Mouse (Mus musculus): ENCODE measurements around the gene Ctsh. TPM values are rescaled to one million over a fixed set of nuclear protein-coding genes. Genes with fewer than 3 reads are reported as not detected.

The Ctsh gene
- 27.4 TPM for total RNA-seq (2023)

DNA sequence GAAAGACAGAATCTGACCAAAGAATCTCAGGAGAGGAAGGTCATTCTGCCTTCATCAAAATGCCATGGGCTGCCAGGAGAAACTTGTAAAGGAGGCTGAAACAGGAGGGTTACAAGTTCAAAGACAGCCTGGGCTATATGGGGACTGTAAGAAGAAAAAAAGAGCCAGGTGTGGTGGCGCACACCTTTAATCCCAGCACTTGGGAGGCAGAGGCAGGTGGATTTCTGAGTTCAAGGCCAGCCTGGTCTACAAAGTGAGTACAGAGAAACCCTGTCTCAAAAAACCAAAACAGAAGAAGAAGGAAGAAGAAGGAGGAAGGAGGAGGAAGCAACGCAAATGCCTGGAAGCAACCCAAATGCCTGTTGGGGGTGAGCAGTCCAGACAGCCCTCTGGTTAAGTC lies at the start of gene Ctsh:
Ctsh (plus strand) TSS at position 301 of the 400 bp plus-strand sequence.

DNA sequence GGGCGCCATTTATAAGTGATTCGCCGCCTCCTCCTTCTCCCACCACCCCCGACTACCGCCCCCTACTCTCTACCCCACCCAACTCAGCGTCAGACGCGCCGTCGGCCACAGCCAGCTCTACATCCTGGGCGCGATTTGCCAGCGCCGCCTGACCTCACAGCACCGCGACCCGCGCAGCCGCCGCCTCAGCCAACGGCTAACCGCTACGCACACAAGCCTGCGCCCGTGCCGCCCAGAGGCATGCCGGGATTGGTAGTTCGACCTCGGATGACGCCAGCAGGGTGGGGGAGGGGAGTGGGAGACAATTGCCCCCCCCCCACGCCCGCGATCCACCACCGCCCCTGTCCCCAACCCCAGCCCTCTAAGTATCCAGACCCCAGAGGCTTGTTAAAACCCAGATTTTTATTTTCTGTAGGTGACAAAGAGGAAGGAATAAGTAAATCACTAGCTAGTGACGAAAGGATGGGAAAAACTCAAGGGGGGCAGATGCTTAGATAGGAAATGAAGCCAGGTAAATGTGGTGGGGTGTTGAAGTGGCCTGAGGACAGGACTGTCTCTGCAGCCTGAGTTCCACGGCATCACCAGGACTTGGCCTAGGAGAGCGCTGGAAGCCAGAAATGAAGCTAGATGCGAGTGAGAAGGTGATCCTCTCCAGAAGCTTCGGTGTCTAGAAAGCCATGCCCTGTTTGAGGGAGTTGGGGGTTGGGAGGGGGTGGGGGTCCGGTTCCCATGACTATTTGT lies 60.8 kb downstream of the Ctsh start, which contains the start of gene Morf4l1:
Morf4l1 (minus strand) TSS at position 208 of the 741 bp plus-strand sequence.

Other genes with a start within 250 kb of the Ctsh start
- not detected for gene Rasgrf1, start 144.2 kb upstream of the Ctsh start, total RNA-seq (2023)
- 347 TPM for gene Morf4l1, start 60.6 kb downstream of the Ctsh start, total RNA-seq (2023)
- gene Adamts7, start 108.9 kb downstream of the Ctsh start, total RNA-seq (2023) = 0.28 TPM
- 38.5 TPM for gene Tbc1d2b, start 216.7 kb downstream of the Ctsh start, total RNA-seq (2023)